Mouse (Mus musculus) brain, embryonic 14.5 days (tissue): ENCODE results near the gene Ankrd60.

Source experiments
- CTCF ChIP-seq: fragments of 200-500 bp; IDR thresholded peaks from 2 replicates; pipeline ENCODE4 v1.5.1; 2012; ENCODE audit warnings: inconsistent platforms, mild to moderate bottlenecking, moderate library complexity, borderline replicate concordance; ENCODE audit not compliant: insufficient read depth, insufficient read length; ENCODE audit errors: extremely low read depth
- POLR2A ChIP-seq: fragments of 200-500 bp; IDR thresholded peaks from 2 replicates; pipeline ENCODE4 v1.6.1; 2012; ENCODE audit warnings: mild to moderate bottlenecking, inconsistent platforms, borderline replicate concordance; ENCODE audit not compliant: poor library complexity, insufficient read depth, insufficient read length, severe bottlenecking; ENCODE audit errors: extremely low read depth

DNA sequence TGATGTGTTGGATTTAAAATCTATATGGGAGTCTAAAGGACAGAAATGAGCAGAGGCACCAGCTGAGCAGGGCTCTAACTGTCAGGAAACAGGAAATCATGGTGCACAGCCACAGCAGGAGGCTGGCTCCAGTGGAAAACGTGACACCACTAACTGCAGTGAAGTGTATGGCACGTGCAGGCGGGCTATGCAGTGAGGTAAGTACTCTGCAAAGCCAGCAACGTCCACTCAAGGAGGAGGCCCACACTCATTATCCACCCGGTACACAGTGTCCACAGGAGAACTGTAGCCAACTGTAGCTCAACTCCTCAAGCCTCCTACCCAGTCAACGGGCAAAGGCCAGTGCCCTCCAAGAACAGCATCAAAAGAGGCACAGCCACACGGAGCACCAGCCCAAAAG, 46.5 kb upstream of the Ankrd60 start:
- TF ChIP-seq CTCF (no peak), POLR2A (no peak)
